Mouse (Mus musculus) spleen, adult 2 months (tissue): ENCODE data around the gene Prrt1.

Experiments
- CTCF ChIP-seq: fragments of 200-500 bp; IDR thresholded peaks from 2 replicates; pipeline ENCODE4 v1.5.1; 2011; ENCODE audit warnings: mild to moderate bottlenecking, inconsistent platforms; ENCODE audit not compliant: insufficient read depth, insufficient read length, insufficient replicate concordance; ENCODE audit errors: extremely low read depth
- POLR2A ChIP-seq: fragments of 200-500 bp; IDR thresholded peaks from 2 replicates; pipeline ENCODE4 v1.6.1; 2011; ENCODE audit warnings: low read depth, low read length, inconsistent platforms

GRCm38 (mm10) chr17:34586796-34587422 is 42.4 kb upstream of the Prrt1 start:
- TF ChIP-seq CTCF (no peak), POLR2A (no peak)
